Mouse (Mus musculus): ENCODE data around the gene Rab3il1.

Gene Rab3il1

DNA sequence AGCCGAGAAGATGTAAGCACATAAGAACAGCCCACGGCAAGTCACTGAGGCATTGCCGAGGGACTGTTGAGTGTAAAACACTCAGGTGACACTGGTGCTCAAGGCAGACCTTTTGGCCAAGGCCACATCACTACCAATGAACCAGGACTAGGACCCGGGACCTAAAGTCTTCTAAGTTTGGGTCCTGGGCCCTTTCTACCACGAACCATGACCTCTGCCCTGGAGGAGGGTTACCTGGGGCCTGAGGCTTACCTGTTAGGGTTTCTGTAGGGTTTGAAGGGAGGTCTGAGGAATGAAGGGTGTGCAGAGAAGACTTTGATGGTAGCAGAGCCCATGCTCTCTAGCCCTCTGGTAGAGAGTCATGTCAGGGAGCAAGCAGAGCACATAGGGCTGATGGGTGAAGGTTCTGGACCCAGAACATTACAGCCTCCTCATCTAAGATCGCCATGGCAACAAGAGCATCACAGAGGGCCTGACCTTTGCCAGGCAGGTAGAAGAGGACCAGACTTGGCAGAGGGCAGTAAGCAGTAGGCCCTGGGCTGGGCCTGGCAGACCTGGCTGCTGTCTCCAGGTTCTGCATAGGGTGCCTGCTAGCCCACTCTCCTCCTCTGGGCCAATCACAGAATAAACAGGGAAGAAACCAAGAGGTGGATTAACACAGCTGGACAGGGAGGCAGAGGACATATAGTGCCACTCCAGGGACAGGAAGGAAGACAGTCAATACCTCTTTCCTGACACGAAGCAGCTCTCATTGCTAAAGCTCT, at the start of gene Rab3il1, which contains the start of gene Best1:
TSS of gene Rab3il1 (plus strand) at position 464 of the 764 bp plus-strand sequence.
TSS of gene Best1 (minus strand) at position 428 of the 764 bp plus-strand sequence.
- no peak for DNase-seq (ENCODE audit: low spot score in 2 of 2)

DNA sequence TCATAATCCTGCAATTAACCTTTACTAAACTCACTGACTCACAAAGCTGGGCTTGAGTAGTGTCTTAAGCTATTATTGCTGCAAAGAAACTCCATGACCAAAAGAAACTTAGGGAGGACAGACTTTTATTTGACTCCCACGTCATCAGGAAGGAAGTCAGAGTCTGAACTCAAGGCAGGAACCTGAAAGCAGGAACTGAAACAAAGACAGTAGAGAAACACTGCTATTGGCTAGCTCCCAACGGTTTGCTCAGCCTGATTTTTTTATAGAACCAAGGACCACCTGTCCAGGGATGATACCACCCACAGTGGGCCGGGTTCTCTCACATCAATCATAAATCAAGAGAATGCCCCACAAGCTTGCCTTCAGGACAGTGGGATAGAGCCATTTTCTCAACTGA, 49.1 kb upstream of the Rab3il1 start:
- no peak for DNase-seq (ENCODE audit: low spot score in 2 of 2)

DNA sequence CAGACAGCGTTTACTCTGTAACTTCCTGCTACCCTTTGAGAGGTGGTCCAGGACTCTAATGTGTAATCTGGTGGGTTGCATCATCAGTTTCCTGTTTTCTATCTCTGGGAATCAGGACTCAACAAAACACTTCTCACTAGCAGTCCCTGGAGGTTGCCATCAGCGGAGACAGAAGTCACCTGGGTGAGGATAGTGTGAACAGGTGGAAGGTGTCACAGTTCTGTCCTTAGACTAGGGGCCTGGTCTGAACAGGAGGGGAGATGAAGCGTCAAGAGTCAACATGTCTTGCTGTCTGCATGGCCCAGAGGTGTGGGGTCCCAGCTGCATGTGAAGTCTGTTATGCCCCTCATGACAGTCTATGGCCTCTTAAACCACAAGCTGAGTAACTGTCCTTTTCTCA, 48.6 kb upstream of the Rab3il1 start:
- DNase-seq (ENCODE audit: low spot score in 2 of 2): no peak

DNA sequence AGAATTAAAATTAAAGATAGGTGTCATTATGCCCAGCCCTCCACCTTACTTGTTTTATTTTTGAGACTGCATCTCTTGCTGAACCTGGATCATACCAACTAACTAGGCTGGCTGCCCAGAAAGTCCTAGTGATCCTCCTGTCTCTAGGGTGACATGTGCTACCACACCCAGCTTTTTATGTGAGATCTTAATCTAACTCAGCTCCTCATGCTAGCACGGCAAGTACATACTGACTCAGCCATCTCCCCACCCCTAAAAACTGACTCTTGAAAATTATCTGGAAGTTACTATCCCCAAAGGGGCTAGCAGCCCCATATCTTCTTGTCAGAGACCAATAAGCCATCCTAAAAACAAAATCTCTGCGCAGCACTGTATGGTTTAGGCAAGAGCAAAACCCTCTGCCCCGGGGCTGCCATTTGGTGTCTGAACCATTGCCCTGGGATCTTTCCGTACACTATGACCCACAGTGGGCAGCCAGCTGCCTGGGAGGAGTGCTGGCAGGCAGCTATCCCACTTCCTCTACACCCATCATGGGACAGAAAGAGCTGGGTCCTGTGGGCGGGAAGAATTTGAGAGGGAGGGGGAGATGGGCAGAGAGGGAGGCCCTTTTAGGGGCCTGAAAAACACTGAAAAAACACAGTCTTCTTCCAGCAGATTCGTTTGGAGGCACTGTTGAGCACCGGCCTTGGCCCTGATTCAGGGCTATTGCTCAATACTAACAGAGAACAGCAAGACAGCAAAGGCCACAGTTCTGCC, 47.2 kb upstream of the Rab3il1 start:
- peak in 1 of 2 experiments; percentile 42 for DNase-seq (ENCODE audit: low spot score in 2 of 2)

DNA sequence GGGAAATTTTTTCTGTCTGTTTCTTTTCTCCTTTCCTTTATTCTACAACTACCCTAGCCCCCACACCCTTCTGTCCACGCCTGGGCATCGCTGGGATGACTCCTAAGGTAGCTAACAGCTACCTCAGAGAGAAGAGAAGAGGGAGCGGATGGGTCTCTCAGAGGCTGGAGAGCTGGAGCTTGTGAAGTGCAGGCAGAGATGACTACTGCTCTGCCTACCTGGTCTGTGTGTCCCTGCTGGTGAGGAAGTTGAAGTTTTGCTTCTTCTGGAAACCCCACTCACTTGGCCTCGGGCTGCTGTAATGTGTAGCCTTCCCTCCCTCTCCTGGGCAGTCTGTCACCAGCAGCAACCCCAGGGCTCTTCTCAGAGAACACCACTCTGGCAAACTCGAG, 46.7 kb upstream of the Rab3il1 start:
- DNase-seq (ENCODE audit: low spot score in 2 of 2): peak in 1 of 2 experiments; percentile 38

DNA sequence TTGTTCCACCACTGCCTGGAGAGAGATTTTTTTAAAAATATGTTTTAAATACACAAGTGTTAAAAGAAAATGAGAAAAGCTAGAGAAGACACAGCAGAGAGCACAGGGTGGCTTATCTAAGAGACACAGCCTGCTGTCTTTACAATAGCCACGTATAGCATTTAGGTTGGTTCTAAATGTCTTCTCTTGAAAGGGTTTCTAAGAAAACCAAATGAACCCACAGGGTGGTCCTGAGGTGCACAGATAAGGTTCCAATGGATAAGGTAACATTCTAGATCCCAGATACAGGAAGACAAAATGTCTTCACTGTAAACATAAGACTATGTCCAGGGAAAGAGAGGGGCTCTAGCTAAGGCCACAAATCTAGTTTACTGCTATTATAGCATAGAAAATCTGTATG, 46.0 kb upstream of the Rab3il1 start:
- DNase-seq (ENCODE audit: low spot score in 2 of 2): no peak

DNA sequence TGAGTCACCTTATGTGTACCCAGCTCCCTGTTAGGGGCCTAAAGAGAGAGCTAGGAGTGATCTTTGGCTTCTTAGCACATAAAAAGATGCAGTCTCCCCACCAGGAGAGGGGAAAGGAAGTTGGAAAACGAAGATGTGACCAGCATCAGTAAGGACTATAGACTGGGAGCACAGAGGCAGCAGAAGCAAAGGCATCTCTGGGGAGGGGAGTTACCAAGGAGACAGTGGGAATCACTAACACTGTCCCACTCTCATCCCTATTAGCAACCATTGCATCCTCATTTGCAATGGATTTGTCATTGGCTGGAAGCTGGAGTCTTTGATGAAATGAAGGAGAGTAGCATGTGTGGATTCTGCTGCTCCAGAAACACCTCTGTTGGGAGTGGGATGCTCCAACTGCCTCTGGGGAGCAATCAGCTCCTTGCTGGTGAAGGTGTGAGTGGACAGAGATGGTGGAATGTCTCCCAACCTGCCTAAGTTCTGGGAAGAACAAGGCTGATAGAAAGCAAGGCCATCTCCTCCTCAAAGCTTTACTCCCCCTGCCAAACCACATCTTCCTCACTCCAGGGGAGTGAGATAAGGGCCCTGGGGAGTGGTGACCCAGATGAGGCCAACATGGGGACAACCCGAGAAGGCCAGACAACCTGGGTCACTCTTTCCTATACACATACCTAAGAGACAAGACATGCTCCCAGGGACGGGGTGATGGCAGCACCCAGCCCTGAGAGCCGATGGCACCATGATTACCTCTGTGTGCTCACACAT, 44.7 kb upstream of the Rab3il1 start:
- DNase-seq (ENCODE audit: low spot score in 2 of 2): no peak

DNA sequence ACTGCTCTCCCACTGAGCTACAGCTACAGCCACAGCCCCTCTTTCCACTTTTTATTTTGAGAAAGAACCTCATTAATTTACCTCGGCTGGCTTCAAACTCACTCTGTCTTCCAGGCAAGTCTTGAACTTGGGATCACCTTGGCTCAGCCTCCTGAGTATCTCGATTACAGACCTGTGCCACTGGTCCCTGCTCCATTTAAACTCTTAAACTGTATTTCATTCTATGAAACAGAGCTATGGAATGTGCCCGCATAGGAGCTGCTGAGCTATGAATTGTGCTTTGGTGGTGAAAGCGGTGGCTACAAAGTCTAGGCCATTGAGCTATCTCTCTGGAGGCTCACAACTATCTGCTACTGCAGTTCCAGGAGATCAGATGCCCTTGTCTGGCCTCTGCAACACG, 43.5 kb upstream of the Rab3il1 start:
- no peak for DNase-seq (ENCODE audit: low spot score in 2 of 2)

DNA sequence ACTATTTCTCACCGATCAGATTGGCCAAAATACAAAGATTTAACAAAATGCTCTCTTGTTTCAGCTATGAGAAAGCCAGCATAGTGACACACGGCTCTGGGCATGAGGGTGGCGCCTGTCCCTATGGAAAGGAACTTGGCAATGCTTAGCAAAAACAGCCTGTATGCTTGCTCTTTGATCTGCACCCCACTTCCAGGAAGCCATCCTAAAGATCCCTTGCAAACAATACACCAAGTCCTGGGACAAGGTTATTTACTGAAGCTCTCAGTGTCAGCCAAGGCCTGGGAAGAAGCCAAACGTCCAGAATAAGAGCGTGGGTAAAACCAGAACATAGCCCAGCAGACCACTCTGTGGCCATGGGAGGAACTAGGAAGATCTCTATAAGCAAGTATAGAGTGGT, 40.7 kb upstream of the Rab3il1 start:
- no peak for DNase-seq (ENCODE audit: low spot score in 2 of 2)

DNA sequence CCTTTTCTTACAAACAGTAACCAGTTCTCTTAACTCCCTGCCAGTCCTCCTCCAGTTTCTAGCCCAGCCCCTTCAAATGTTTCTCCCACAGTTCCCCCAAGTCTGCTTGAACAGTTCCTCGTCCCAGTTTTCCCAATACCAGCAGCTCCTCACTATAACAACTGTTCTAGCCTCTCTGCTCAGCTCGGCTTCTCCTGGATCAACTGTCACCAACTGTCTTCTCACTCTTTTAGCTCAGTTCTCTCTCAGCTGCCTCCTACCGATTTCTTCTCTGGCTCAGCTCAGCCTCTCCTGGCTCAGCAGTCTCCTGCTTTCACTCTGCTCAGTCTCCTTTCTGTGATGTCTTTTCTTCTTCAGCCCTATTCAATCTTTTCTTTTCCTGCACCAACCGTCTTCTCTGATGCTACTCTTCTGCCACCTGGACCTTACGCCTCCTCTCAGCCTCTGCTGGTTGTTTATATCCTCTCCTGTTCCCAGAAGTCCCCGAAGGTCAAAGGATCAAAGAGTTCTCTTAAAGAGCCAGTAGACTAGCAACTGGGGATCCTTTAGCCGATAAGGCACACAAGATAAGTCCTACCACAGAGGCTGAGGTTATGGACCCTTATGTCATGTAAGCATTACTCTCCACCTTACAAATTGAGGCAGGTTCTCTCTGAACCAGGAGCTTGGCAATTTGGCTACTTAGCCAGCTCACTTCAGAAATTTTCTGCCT, 37.1 kb upstream of the Rab3il1 start:
- no peak for DNase-seq (ENCODE audit: low spot score in 2 of 2)

DNA sequence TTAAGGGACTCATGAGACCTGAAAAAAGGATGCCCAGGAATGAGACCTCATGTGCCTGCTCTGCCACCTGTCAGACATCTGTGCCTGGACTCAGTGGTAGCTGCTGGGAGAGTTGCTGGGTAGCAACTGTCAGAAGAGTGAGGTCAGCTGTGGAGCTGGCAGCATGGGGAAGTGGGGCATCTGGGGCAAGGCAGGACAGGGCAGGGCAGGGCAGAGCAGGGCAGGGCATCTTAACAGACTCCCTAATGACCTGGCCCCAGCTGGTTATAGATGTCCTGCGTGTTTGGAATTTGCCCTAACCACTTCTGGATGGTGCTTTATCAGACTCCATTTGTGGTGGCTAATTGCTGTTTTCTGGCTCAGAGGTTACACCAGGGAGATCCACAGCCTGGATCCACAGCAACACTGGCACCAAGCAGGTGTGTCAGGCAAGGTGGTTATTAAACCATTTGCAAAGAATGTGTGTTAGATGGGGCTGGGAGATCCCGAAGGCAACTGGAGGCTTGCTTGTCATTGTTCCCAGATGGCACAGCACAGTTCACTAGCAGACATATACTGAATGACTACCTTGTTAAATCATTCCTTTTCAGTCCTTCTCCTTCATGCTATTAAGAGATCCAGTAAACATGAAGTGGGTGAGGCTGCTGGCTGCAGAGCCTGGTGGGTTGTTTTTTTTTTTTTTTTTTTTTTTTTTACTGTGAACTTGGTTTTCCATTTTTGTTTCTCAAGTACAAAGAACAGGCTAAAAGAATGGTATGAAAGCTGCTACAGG, 35.2 kb upstream of the Rab3il1 start:
- DNase-seq (ENCODE audit: low spot score in 2 of 2): peak in 1 of 2 experiments; percentile 42

DNA sequence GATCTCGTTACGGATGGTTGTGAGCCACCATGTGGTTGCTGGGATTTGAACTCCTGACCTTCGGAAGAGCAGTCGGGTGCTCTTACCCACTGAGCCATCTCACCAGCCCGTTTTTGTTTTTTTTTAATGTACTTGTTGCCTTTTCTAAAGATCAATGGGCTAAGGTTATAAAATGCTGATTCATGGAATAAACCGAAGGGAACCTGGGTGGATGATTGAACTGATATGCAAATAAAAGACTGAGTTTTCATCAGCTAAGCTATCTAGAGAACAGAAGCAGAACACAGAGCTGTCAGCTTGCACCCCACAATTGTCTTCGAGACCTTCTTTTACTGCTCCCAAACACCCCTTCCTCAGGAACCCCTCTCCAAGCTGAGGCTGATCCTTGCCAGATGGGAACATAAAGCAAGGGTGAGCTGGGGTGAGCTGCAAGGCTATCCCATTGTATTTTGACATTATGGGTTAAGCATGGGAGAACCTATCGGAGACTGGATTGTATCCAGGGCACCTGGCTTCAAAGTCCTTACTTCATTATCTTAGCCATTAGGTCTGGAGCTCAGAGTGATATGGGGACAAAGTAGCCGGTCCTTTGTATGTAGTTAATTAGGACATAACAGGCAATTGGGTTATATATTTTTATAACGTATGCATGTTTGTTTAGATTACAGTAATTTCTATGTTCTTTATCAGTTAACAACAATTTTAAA, 33.2 kb upstream of the Rab3il1 start:
- no peak for DNase-seq (ENCODE audit: low spot score in 2 of 2)

DNA sequence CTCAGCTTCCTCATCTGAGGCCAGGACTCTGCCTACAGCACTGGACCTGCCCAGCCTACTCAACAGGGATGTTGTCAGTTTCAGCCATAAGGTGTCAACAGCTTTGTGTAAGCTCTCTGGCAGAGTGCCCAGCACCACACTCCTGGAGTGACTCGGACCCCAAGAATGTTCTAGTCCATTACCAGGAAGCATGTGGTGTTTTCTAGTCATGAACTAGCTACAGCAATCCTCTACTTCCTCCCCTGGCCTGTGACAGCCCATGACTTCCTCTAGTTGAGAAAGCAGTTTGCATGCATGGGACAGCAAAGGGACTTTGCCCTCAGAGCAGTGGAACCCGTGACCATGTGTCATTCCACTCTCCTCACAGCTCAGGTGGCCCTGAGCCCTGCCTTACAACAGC, 26.6 kb upstream of the Rab3il1 start:
- DNase-seq (ENCODE audit: low spot score in 2 of 2): peak in 1 of 2 experiments; percentile 49

DNA sequence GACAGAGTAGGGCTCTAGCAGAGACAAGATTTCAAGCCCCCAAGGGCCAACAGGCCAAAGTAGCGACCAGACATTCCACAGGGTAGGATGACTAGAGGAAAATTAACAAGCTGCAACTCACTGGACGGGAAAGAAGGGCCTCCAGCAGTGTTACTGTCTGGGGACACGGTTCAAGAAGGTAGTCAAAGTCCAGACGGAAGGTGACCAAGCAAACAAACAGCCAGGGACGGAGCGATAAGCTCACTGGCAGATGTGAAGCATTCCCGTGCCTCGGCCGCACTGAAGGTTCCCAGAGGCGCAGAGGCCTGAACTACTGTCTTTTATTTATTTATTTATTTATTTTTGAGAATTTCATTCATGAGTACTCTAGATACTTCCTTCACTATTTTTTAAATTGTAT, 24.4 kb upstream of the Rab3il1 start:
- DNase-seq (ENCODE audit: low spot score in 2 of 2): no peak

DNA sequence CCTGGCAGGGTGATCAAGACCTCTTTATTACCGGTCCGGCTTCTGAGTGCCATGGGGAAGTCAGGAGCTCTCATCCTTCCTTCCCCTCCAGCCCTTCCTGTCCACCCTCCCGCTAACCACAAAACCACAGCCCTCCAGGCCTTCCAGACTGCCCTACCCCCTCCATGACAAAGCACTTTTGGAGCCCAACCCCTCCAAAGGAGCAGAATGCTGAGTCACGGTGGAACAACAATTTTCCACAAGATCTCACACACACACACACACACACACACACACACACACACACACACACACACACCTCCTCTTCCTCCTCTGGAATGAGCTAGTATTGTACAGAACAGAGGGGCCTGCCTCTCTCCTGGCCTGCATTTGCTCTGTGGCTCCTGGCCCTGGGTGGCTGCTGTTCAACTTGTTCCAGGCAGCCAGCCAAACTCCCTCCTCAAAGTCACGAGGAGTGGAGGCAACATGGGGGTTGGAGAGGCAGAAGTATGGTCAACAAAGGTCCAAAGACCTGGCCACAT, 23.0 kb upstream of the Rab3il1 start:
- peak; percentile 74 to 86 for DNase-seq (ENCODE audit: low spot score in 2 of 2)

DNA sequence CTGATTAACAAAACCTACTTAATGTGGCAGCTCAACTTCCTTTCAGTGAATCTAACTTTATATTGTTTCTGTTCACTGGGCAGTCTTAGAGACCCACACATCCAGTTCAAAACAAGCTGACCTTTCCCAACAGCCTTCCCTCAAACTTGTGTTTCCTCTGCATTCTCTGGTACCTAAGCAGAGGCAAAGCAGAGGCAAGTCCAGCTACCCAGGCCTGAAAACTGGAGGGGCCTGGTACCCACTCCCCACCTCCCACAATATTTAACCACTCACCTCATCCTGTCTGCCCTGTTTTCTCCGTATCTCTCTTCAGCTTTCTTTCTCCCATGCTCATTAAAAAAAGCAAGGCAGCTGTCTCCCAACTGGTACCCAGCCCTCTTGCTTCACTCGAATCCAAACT, 22.3 kb upstream of the Rab3il1 start:
- DNase-seq (ENCODE audit: low spot score in 2 of 2): no peak

DNA sequence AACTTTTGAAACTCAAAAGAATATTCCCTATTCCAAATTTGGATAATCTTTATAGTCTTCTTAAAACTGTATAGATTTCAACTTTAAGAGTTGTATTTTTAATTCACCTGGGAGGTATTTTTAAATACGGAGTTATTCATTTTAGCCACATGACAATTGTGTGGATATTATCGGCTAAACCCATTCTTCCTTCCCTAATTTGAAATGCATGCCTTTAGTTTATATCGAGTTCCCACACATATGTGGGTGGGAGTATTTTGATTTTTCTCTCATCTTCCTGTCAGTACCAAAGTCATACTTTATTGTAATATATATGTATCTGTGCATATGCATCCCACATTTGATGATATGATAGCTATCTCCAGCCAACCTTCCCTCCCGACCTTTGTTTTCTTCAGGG, 21.2 kb upstream of the Rab3il1 start, which contains the start of gene Fth1:
TSS of gene Fth1 (plus strand) at position 341 of the 400 bp plus-strand sequence.
- no peak for DNase-seq (ENCODE audit: low spot score in 2 of 2)

DNA sequence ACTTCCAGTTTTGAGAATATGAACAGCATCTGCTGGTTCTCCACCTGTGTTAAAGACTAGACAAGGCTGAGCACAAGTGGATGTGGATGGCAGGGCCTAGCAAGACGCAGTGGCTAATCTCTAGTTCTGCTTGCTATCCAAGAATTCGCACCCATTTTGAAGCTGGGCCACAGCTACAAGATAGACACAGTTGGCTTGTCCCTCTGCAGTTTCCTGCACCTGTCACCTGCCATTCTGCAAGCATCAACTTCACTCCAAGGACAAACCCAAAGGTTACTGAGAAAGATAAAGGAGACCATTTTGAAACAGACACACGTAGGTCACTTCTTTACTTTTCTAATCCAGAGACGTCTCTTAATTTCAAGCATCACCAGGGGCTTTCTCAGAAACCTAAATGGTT, 19.8 kb upstream of the Rab3il1 start:
- DNase-seq (ENCODE audit: low spot score in 2 of 2): no peak

DNA sequence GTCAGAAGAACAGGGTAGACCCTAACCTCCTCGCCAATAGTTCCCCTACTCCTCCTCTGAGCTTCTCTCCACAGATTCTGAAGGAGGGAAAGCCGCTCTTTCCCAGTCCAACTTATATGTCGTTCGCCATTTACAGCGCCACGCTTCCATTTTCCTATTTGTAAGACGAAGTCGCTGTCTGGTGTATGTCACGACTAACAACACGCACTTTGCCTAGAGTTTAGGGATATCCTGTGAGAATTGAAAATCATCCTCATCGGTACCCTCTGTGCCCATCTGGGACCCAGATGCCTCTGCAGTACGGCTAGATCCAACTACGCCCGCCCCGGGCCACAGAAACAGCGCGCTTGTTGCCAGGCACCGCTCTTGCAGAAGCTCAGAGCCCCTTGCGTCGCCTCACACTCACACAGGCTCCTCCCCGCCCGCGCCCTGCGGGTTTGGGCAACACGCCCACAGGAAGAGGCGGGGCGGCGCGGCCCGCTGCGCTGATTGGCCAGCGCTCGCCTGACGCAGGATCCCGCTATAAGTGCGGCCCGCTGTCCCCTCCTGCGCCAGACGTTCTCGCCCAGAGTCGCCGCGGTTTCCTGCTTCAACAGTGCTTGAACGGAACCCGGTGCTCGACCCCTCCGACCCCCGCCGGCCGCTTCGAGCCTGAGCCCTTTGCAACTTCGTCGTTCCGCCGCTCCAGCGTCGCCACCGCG, 19.2 kb upstream of the Rab3il1 start:
- DNase-seq (ENCODE audit: low spot score in 2 of 2): peak; percentile 94 to 98

Data from spleen, postnatal 10 days (tissue).